Mouse (Mus musculus) embryonic facial prominence, embryonic 11.5 days (tissue): ENCODE data around the gene Pde4dip. TPM values are rescaled to one million over a fixed set of nuclear protein-coding genes. Genes with fewer than 3 reads are reported as not detected.
A peak's percentile ranks its signal among the peaks of the same experiment; 100 is the strongest.

ENCODE experiments used
- ATAC-seq: fragments of 200-750 bp; cut with Nextera tagmentation; replicated peaks from 2 replicates; pipeline ENCODE4 v1.8.0; 2017; ENCODE audit warnings: low read depth; ENCODE audit not compliant: insufficient number of reproducible peaks, low FRiP score, low TSS enrichment
- DNase-seq: peaks from one replicate; pipeline ENCODE4 v3.0.0-alpha.2; 2015; ENCODE audit warnings: low spot score
- H3K27ac ChIP-seq: fragments of 300-500 bp; sonication (generic); replicated peaks from 2 replicates; pipeline ENCODE4 v1.5.1; 2014; ENCODE audit warnings: mild to moderate bottlenecking, low read depth, low read length, control low read depth
- H3K27me3 ChIP-seq: fragments of 300-500 bp; sonication (generic); 2 replicates; pipeline ENCODE4 v1.6.1; 2014; ENCODE audit warnings: mild to moderate bottlenecking, low read length, moderate library complexity, mixed read lengths; ENCODE audit not compliant: control insufficient read depth, insufficient read depth
- H3K36me3 ChIP-seq: fragments of 300-500 bp; sonication (generic); replicated peaks from 2 replicates; pipeline ENCODE4 v1.6.1; 2014; ENCODE audit warnings: low read depth, mild to moderate bottlenecking, low read length, moderate library complexity, mixed read lengths; ENCODE audit not compliant: control insufficient read depth, insufficient read depth
- H3K4me1 ChIP-seq: fragments of 300-500 bp; sonication (generic); 2 replicates; pipeline ENCODE4 v1.6.1; 2014; ENCODE audit warnings: low read length, mixed read lengths; ENCODE audit not compliant: control insufficient read depth, insufficient read depth
- H3K4me2 ChIP-seq: fragments of 300-500 bp; sonication (generic); 2 replicates; pipeline ENCODE4 v1.6.1; 2014; ENCODE audit warnings: low read depth, mild to moderate bottlenecking, control low read depth, low read length, moderate library complexity
- H3K4me3 ChIP-seq: fragments of 300-500 bp; sonication (generic); 2 replicates; pipeline ENCODE4 v1.5.1; 2014; ENCODE audit warnings: low read depth, low read length, control low read depth
- H3K9ac ChIP-seq: fragments of 300-500 bp; sonication (generic); replicated peaks from 2 replicates; pipeline ENCODE4 v1.6.1; 2014; ENCODE audit warnings: mild to moderate bottlenecking, control low read depth, low read length
- H3K9me3 ChIP-seq: fragments of 300-500 bp; sonication (generic); replicated peaks from 2 replicates; pipeline ENCODE4 v1.6.1; 2016; ENCODE audit warnings: mild to moderate bottlenecking, low read length, inconsistent platforms, mixed read lengths; ENCODE audit not compliant: control insufficient read depth
- WGBS: fragments of 180-500 bp; shearing (Covaris S2); extraction: QIAGEN DNeasy Blood & Tissue Kit; methylation state at CpG from one replicate; pipeline ENCODE4 v1.1.7; 2014; 5-methylcytosine and 5-hydroxymethylcytosine counted together
- polyA plus RNA-seq: library from polyadenylated mRNA; unstranded; fragments of >200 nt; fragmentation: Nextera tagmentation; extraction: Ambion mirVana; gene quantifications from 2 replicates; pipeline ENCODE4 v1.2.1, GENCODE M21; 2014

Gene Pde4dip
- polyA plus RNA-seq, 1 experiment from 2014 or later, result 29.2 TPM

DNA sequence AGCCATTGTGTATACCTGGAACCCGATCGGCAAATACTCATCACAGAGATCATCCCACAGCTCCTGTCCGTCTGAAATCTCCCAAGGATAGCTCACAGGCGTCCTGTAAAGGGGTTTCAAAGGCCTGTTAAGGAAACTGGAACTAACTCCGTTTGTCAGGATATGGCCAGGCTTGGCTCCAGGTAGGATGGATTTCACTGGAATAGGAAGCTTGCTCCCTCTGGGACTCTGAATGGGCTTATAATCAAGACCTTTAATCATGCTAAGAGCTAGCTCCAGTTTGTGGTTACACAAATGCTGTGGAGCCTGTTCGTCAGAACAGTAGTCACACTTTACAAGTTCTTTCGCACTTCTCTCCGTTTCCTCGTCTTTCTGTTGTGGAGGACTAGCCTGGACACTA is 122.0 kb downstream of the Pde4dip start:
- Histone ChIP-seq H3K9ac (peak overlapping the region; percentile 28), H3K36me3 (no peaks in the 10 kb centered on the region), H3K4me1 (no peaks in the 10 kb centered on the region; the same call in 1 of the 2 replicates), H3K4me3 (peak overlapping the region; percentile 71), H3K9me3 (no peaks in the 10 kb centered on the region), H3K27me3 (no peaks in the 10 kb centered on the region), H3K4me2 (peak overlapping the region; percentile 83), H3K27ac (no peak overlapping the region)
- DNase-seq, result peak; percentile 21
- no peak for ATAC-seq
- 52% methylated on average over 9 of the region's 9 CpGs for WGBS

DNA sequence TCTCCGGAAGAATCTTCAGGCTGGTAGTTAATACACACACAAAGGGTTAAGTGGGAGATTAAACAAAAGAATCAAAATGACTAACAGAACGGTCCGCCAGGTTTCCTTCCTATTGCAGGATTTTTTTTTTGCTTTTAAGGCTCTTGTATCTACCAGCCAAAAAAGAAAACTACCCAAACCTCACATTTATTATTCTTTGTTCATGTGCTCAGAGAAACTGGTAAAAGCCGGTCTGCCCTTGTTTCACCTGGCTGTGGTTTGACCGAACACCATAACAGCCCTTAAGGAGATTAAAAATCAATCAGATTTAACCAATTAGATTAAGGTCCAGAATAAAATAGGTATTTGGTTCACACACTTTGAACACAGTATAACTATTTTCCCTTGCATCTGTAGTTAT is 124.4 kb downstream of the Pde4dip start:
- H3K27me3 ChIP-seq, result no peaks in the 10 kb centered on the region
- ATAC-seq, result no peak
- H3K9me3 ChIP-seq, result no peaks in the 10 kb centered on the region
- no peak overlapping the region for H3K4me2 ChIP-seq
- H3K4me1 ChIP-seq, result no peaks in the 10 kb centered on the region; the same call in 1 of the 2 replicates
- H3K9ac ChIP-seq, result no peak overlapping the region
- no peak for DNase-seq
- H3K4me3 ChIP-seq, result no peak overlapping the region
- H3K27ac ChIP-seq, result no peak overlapping the region
- WGBS, result 78% methylated on average over 5 of the region's 5 CpGs
- H3K36me3 ChIP-seq, result no peaks in the 10 kb centered on the region

DNA sequence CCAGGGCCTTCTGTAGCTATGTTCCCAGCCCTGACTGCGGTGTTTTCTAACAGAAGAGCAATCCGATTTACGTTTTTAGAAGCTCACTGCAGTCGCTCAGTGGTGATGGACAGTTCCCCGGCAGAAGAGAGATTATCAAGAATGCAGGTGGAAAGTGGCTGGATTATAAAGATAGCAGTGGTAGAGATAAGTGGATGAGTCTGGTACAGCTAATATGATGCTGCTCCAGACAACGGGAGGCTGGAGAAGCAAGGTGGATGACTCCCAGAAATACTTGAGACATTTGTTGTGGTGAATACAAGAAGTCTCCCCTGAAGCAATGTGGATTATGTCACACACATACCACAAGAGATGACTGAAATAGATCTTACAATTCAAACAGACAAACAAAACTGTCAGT is 126.6 kb downstream of the Pde4dip start:
- Histone ChIP-seq H3K4me2 (no peak overlapping the region), H3K4me1 (no peaks in the 10 kb centered on the region; the same call in 1 of the 2 replicates), H3K9ac (no peak overlapping the region), H3K36me3 (peaks cover under 1% of the 10 kb centered on the region; the same call in 1 of the 2 replicates), H3K27me3 (no peaks in the 10 kb centered on the region), H3K4me3 (no peak overlapping the region), H3K9me3 (no peaks in the 10 kb centered on the region), H3K27ac (no peak overlapping the region)
- no peak for ATAC-seq
- 91% methylated on average over 6 of the region's 6 CpGs for WGBS
- DNase-seq, result no peak

DNA sequence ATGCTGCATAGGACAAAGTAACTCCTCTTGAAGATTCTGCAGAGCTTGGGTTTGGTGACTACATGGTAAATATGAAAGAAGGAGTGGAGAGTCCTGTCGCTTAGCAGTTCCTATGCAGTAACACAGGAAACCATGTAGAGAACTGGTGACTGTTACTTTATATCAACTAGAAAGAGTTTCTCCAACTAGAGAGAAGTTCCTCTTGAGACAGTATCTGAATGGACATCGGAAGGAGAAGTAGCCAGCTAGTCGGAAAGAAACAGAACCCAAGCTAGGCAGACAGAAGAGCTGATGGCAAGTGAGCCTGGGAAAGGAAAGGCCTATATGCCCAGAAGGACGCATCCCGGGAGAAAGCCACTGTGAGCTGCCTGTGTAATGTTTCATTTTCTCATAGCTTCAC is 127.3 kb downstream of the Pde4dip start:
- H3K27ac ChIP-seq, result no peak overlapping the region
- WGBS, result 93% methylated on average over 5 of the region's 5 CpGs
- H3K27me3 ChIP-seq, result no peaks in the 10 kb centered on the region
- no peaks in the 10 kb centered on the region for H3K9me3 ChIP-seq
- H3K4me3 ChIP-seq, result no peak overlapping the region
- no peaks in the 10 kb centered on the region for H3K4me1 ChIP-seq
- DNase-seq, result no peak
- H3K36me3 ChIP-seq, result peaks cover 3% of the 10 kb centered on the region; the same call in 1 of the 2 replicates
- H3K9ac ChIP-seq, result no peak overlapping the region
- ATAC-seq, result no peak
- H3K4me2 ChIP-seq, result no peak overlapping the region

DNA sequence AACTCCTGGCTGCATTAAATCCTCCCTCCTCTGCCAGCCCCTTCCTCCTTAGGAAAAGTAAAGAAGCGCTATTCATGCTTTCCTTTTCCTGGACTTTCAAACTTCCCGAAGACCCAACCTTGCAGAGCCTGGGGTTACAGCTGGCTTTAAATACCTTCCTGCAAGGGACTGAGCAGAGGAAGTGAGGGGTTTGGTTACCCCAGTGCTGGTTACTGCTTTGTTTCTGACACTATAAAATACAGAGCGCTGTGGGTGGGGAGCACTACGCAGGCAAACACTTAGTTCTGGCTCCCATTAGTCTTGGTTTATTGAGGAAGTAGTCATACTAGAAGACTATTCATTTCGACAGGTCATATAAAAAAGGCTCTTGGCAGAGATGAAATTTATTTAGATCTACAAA is 128.7 kb downstream of the Pde4dip start:
- 80% methylated on average over 5 of the region's 5 CpGs for WGBS
- peaks cover 6% of the 10 kb centered on the region; the same call in 1 of the 2 replicates for H3K36me3 ChIP-seq

DNA sequence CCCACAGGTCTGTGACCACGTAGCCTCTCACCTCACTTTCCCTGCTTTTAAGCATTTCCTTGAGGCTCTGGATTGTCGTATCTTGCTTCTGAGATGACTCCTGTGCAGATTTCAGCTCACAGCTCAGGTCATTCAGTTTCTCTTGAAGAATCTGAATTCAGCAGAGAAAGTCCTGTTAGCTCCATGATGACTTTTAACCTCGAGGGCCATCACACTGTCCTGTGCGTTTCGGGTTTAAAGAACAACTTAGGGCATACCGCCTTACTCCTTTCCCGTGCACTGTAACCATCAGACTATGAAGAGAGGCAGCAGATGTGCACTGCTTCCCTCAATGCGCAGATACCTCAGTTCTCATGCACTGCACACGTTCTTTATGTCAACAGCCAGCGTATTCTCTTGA is 131.0 kb downstream of the Pde4dip start:
- Histone ChIP-seq H3K9me3 (no peaks in the 10 kb centered on the region), H3K27ac (no peak overlapping the region), H3K4me2 (no peak overlapping the region), H3K4me1 (no peaks in the 10 kb centered on the region), H3K27me3 (no peaks in the 10 kb centered on the region), H3K9ac (no peak overlapping the region), H3K4me3 (no peak overlapping the region), H3K36me3 (peaks cover 6% of the 10 kb centered on the region)
- 93% methylated on average over 10 of the region's 10 CpGs for WGBS
- ATAC-seq (no peak), DNase-seq (no peak)

More for the DNA sequence above, 128.7 kb downstream of the Pde4dip start:
- Histone ChIP-seq H3K9me3 (no peaks in the 10 kb centered on the region), H3K9ac (no peak overlapping the region), H3K4me3 (no peak overlapping the region), H3K27me3 (no peaks in the 10 kb centered on the region), H3K27ac (no peak overlapping the region), H3K4me2 (no peak overlapping the region), H3K4me1 (no peaks in the 10 kb centered on the region)
- ATAC-seq (no peak), DNase-seq (no peak)

DNA sequence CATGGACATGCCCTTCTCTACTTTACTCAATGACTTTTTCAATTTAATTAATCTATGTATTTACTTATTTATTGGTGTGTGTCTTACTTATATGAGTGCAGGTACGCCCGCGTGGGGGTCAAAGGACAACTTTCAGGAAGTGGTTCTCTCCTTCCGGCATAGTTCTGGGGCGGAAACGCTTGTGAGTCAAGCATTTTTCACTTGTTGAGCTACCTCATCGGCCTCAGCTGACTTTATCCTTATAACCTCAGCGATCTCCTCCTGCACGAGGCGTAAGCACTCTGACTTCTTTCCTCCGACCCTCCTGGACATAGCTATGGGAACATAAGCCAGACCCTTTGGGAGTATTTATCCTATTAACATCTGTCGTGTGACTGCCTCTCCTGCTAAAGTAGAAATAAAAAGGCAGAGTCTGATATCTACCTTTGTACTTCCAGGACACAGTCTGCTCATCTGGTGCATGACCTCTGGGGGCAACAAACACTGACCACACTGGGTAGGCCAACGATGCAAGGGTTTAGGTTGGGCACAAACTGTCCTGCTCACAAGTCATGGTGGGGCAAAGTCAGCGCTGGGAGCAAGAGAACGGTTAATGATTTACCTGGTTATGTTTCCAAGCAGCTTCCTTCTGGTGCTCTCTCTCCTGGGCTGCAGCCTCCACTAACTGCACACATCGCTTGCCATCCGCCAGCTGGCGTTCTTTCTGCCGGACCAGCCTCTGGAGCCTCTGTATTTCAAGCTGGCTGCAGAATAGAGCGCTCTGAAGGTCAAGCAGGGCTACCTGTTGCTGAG is 132.0 kb downstream of the Pde4dip start:
- Histone ChIP-seq H3K4me2 (no peak overlapping the region), H3K9ac (no peak overlapping the region), H3K4me3 (no peak overlapping the region), H3K27me3 (no peaks in the 10 kb centered on the region), H3K27ac (no peak overlapping the region), H3K36me3 (peaks cover 6% of the 10 kb centered on the region), H3K4me1 (no peaks in the 10 kb centered on the region), H3K9me3 (no peaks in the 10 kb centered on the region)
- WGBS, result 86% methylated on average over 20 of the region's 20 CpGs
- DNase-seq, result no peak
- no peak for ATAC-seq

DNA sequence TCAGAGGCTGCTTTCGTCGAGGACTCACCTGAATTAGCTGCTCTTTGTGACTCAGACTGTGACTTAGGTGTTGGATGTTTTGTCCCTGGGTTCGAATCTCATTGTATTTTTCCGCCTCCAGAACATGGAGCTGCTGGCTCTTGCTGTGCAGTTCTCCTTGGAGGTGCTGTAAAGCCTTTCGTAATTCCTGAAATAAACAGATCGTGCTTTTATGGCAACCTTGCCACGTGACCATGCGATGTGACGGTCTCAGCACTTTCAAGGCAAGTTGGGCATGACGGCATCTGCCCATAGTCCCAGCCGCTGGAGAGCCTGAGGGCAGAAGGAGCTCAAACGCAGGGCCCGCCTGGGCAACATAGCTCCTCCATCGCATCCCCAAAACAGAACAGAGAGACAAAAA is 133.1 kb downstream of the Pde4dip start:
- WGBS, result 88% methylated on average over 14 of the region's 14 CpGs
- ATAC-seq (no peak), DNase-seq (no peak)
- H3K4me3 ChIP-seq, result no peak overlapping the region
- H3K4me1 ChIP-seq, result no peaks in the 10 kb centered on the region
- no peaks in the 10 kb centered on the region for H3K9me3 ChIP-seq
- H3K36me3 ChIP-seq, result peaks cover 6% of the 10 kb centered on the region
- no peaks in the 10 kb centered on the region for H3K27me3 ChIP-seq
- no peak overlapping the region for H3K9ac ChIP-seq
- H3K27ac ChIP-seq, result no peak overlapping the region
- no peak overlapping the region for H3K4me2 ChIP-seq
